Mouse (Mus musculus) MEL (cell line): ENCODE results near the gene Prdx2. TPM values are rescaled to one million over a fixed set of nuclear protein-coding genes. Genes with fewer than 3 reads are reported as not detected.
A peak's percentile ranks its signal among the peaks of the same experiment; 100 is the strongest.

Experiments used
- DNase-seq: peaks from one replicate; pipeline ENCODE4 v3.0.0; 2011; ENCODE audit warnings: low read depth, low spot score
- H3K27ac ChIP-seq: 2 replicates; pipeline ENCODE4 v1.5.1; 2012; ENCODE audit warnings: low read depth, mild to moderate bottlenecking, control low read depth, low read length, moderate library complexity; ENCODE audit not compliant: control insufficient read depth
- H3K27me3 ChIP-seq, 2 experiments: fragments of 150-350 bp in 1 of 2; sonication (generic) in 1 of 2; 2 replicates each; pipeline ENCODE4 v1.6.1; 2012; ENCODE audit warnings: low read length in 2 of 2, mild to moderate bottlenecking in 2 of 2, improper control_type of control experiment in 1 of 2, moderate library complexity in 1 of 2; ENCODE audit not compliant: insufficient read depth in 2 of 2, control insufficient read depth in 1 of 2
- H3K36me3 ChIP-seq, 2 experiments: 2 replicates each; pipeline ENCODE4 v1.6.1; 2012 to 2014; ENCODE audit warnings: low read length in 2 of 2, improper control_type of control experiment in 1 of 2, inconsistent platforms in 1 of 2, mild to moderate bottlenecking in 1 of 2; ENCODE audit not compliant: insufficient read depth in 2 of 2, control insufficient read depth in 1 of 2
- H3K4me1 ChIP-seq, 2 experiments: fragments of 150-350 bp in 1 of 2; sonication (generic) in 1 of 2; 2 replicates each; pipeline ENCODE4 v1.6.1; 2012; ENCODE audit warnings: low read length in 2 of 2, improper control_type of control experiment in 1 of 2, mild to moderate bottlenecking in 1 of 2; ENCODE audit not compliant: insufficient read depth in 2 of 2, control insufficient read depth in 1 of 2
- H3K4me3 ChIP-seq, 2 experiments: fragments of 150-350 bp in 1 of 2; sonication (generic) in 1 of 2; 2 replicates each; pipeline ENCODE4 v1.5.1; 2012; ENCODE audit warnings: low read depth in 2 of 2, low read length in 2 of 2, mild to moderate bottlenecking in 2 of 2, moderate library complexity in 2 of 2, control low read depth in 1 of 2, improper control_type of control experiment in 1 of 2; ENCODE audit not compliant: control insufficient read depth in 1 of 2, insufficient read depth in 1 of 2
- H3K79me2 ChIP-seq: 2 replicates; pipeline ENCODE4 v1.6.1; 2012; ENCODE audit warnings: mild to moderate bottlenecking, low read length, moderate library complexity; ENCODE audit not compliant: control insufficient read depth, poor library complexity, insufficient read depth
- H3K9ac ChIP-seq: 2 replicates; pipeline ENCODE4 v1.6.1; 2012; ENCODE audit warnings: low read depth, mild to moderate bottlenecking, control low read depth, low read length, moderate library complexity; ENCODE audit not compliant: control insufficient read depth, poor library complexity, severe bottlenecking
- H3K9me3 ChIP-seq: fragments of 150-350 bp; sonication (generic); replicated peaks from 2 replicates; pipeline ENCODE4 v1.6.1; 2012; ENCODE audit warnings: mild to moderate bottlenecking, low read length, improper control_type of control experiment, moderate library complexity; ENCODE audit not compliant: insufficient read depth
- CHD1 ChIP-seq: IDR thresholded peaks from 2 replicates; pipeline ENCODE4 v1.6.1; 2012; ENCODE audit warnings: low read depth, mild to moderate bottlenecking, inconsistent platforms, low read length, improper control_type of control experiment
- EP300 ChIP-seq, 2 experiments: IDR thresholded peaks; 2 replicates each; pipeline ENCODE4 v1.6.1; 2011; ENCODE audit warnings: improper control_type of control experiment in 2 of 2, low read length in 2 of 2, low read depth in 1 of 2, mild to moderate bottlenecking in 1 of 2
- ETS1 ChIP-seq: IDR thresholded peaks from 2 replicates; pipeline ENCODE4 v1.6.1; 2012; ENCODE audit warnings: low read depth, mild to moderate bottlenecking, inconsistent platforms, low read length, improper control_type of control experiment, moderate library complexity
- GABPA ChIP-seq: IDR thresholded peaks from 2 replicates; pipeline ENCODE4 v1.6.1; 2012; ENCODE audit warnings: low read depth, mild to moderate bottlenecking, inconsistent platforms, low read length, improper control_type of control experiment, moderate library complexity
- GATA1 ChIP-seq: IDR thresholded peaks from 2 replicates; pipeline ENCODE4 v1.6.1; 2011; ENCODE audit warnings: low read depth, low read length, improper control_type of control experiment
- JUND ChIP-seq: IDR thresholded peaks from 2 replicates; pipeline ENCODE4 v1.6.1; 2011; ENCODE audit warnings: low read depth, mild to moderate bottlenecking, improper control_type of control experiment, low read length
- MEF2A ChIP-seq: IDR thresholded peaks from 2 replicates; pipeline ENCODE4 v1.6.1; 2014; ENCODE audit warnings: low read depth, mild to moderate bottlenecking, inconsistent platforms, low read length, improper control_type of control experiment; ENCODE audit not compliant: poor library complexity, insufficient replicate concordance, severe bottlenecking; ENCODE audit errors: extremely low read depth
- MXI1 ChIP-seq: IDR thresholded peaks from 2 replicates; pipeline ENCODE4 v1.6.1; 2011; ENCODE audit warnings: mild to moderate bottlenecking, low read depth, low read length, improper control_type of control experiment
- MYB ChIP-seq: IDR thresholded peaks from 2 replicates; pipeline ENCODE4 v1.6.1; 2011; ENCODE audit warnings: mild to moderate bottlenecking, low read depth, low read length, improper control_type of control experiment
- POLR2A ChIP-seq, 2 experiments: IDR thresholded peaks; 2 replicates each; pipeline ENCODE4 v1.6.1; 2011 to 2012; ENCODE audit warnings: low read length in 2 of 2, mild to moderate bottlenecking in 2 of 2, control low read depth in 1 of 2, improper control_type of control experiment in 1 of 2, low read depth in 1 of 2, moderate library complexity in 1 of 2; ENCODE audit not compliant: control insufficient read depth in 1 of 2, insufficient read depth in 1 of 2, poor library complexity in 1 of 2
- POLR2AphosphoS5 ChIP-seq: IDR thresholded peaks from 2 replicates; pipeline ENCODE4 v1.6.1; 2012; ENCODE audit warnings: low read depth, borderline replicate concordance, mild to moderate bottlenecking, inconsistent platforms, low read length, moderate library complexity, mixed read lengths
- SIN3A ChIP-seq: IDR thresholded peaks from 2 replicates; pipeline ENCODE4 v1.6.1; 2012; ENCODE audit warnings: low read length, improper control_type of control experiment, inconsistent platforms
- TAL1 ChIP-seq: IDR thresholded peaks from 2 replicates; pipeline ENCODE4 v1.6.1; 2012; ENCODE audit warnings: mild to moderate bottlenecking, inconsistent platforms, low read length, moderate library complexity, mixed read lengths
- TCF12 ChIP-seq: IDR thresholded peaks from 2 replicates; pipeline ENCODE4 v1.6.1; 2014; ENCODE audit warnings: low read depth, mild to moderate bottlenecking, inconsistent platforms, low read length, improper control_type of control experiment, moderate library complexity
- ZC3H11A ChIP-seq: IDR thresholded peaks from 2 replicates; pipeline ENCODE4 v1.6.1; 2012; ENCODE audit warnings: low read depth, mild to moderate bottlenecking, inconsistent platforms, low read length, improper control_type of control experiment
- polyA plus RNA-seq, 2 experiments: library from polyadenylated mRNA; stranded (reverse) in 1 of 2; unstranded in 1 of 2; fragments of >175 nt in 1 of 2; fragments of >200 nt in 1 of 2; gene quantifications; 2 replicates each; pipeline versions ENCODE4 v1.2.1 to v1.2.4; 2012; ENCODE audit warnings: low replicate concordance in 2 of 2, low read depth in 1 of 2; ENCODE audit not compliant: insufficient read length in 2 of 2, insufficient read depth in 1 of 2, missing spikeins in 1 of 2
- total RNA-seq: library from RNA; depleted of rRNA; stranded (reverse); fragments of 300-350 nt; gene quantifications from 2 replicates; pipeline ENCODE4 v1.2.3, GENCODE M21; 2012

The Prdx2 gene
- total and polyA plus RNA-seq, 3 experiments: 643 to 773 (median 679) TPM

DNA sequence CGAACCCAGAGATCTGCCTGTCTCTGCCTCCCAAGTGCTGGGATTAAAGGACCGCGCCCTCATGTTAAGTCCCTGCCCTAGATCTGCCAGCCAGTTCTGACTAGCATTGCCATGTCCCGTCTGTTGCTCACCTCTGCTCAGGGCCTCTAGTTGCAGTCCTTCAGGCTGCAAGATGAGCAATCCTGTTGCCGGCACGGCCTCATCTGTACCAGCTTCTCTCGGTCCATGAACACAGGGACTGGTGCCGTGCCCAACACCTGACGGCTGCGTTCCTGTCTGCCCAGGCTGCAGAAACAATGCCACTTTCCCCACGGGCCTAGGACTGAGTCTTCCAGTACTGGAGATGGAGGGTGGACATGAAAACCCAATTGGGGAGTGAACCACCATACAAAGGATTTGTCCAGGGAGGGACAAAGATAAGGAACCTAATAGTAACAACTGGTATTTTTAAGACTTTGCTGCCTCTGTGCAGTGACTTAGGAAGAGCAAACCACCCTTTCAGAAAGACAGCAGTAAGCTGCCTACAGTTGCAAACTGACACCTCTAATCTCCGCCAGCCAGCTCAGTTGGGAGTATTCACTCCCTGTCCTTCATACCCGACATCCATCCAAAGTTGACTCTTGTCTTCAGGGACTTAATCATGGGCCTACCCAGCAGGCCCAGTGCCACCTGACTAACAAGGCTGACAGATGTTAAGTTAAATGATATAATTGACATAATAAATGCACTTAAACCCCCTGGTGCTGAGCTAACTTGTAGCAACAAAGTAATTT is 1.7 kb upstream of the Prdx2 start:
- Histone ChIP-seq H3K9ac (peak overlapping the region; percentile 91; the same call in 1 of the 2 replicates), H3K27me3 (no peaks in the 10 kb centered on the region), H3K36me3 (peaks cover 4 to 33% of the 10 kb centered on the region in 2 experiments; a peak in 3 of 4 replicates), H3K27ac (peak overlapping the region; percentile 84), H3K79me2 (peaks cover 22% of the 10 kb centered on the region), H3K4me3 (no peak overlapping the region; a peak in 1 of 4 replicates), H3K9me3 (no peaks in the 10 kb centered on the region), H3K4me1 (peaks cover 7 to 36% of the 10 kb centered on the region in 2 experiments)
- DNase-seq: peak; percentile 70
- peak; percentile 57; the same call in 1 of the 2 replicates for TF ChIP-seq TCF12
- TF ChIP-seq JUND: no peak
- TF ChIP-seq MEF2A: no peak
- peak; percentile 62 for TF ChIP-seq TAL1
- TF ChIP-seq MYB: peak; percentile 19; the same call in 1 of the 2 replicates
- TF ChIP-seq GATA1: 0 out of 2 replicates have a peak, but pooled peaks have one; percentile 17
- TF ChIP-seq EP300 (IDR thresholded peaks at IDR 0.05; ENCODE audit: low read depth in 1 of 2, low read length in 2 of 2): peak; percentile 24 to 41; a peak in 2 of 4 replicates

DNA sequence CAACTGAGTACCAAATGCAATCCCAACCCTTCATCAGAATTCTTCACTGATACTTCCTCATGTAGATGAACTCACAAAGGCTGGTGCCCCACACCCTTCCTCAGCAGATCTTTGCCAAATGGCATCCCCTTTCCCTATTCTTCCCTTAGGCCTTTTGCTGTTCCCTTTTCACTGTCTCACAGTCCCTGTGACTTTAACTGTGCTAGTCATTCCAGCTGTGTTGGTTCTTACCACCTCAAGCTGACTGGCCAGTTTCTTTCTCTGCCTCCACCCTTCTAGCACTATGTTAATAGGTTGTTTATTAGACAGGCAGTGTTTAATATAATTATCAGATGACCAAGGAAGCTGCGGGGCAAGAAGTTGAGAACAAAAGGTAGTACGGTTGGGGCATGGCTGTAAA is 737 bp upstream of the Prdx2 start:
- TF ChIP-seq ZC3H11A: no peak
- no peak for TF ChIP-seq JUND
- peak; percentile 26; the same call in 1 of the 2 replicates for TF ChIP-seq MXI1
- TF ChIP-seq POLR2A (IDR thresholded peaks at IDR 0.05; ENCODE audit: control insufficient read depth in 1 of 2, insufficient read depth in 1 of 2, low read depth in 1 of 2, low read length in 2 of 2, poor library complexity in 1 of 2): no peak
- TF ChIP-seq SIN3A: 0 out of 2 replicates have a peak, but pooled peaks have one; percentile 20
- Histone ChIP-seq H3K79me2 (peaks cover 22% of the 10 kb centered on the region), H3K9me3 (no peaks in the 10 kb centered on the region), H3K27ac (peak overlapping the region; percentile 84), H3K4me3 (peak overlapping the region; percentile 65 to 73), H3K27me3 (no peaks in the 10 kb centered on the region), H3K9ac (peak overlapping the region; percentile 91), H3K36me3 (peaks cover 4 to 35% of the 10 kb centered on the region in 2 experiments; a peak in 3 of 4 replicates), H3K4me1 (peaks cover 7 to 36% of the 10 kb centered on the region in 2 experiments)
- peak; percentile 74 for DNase-seq

DNA sequence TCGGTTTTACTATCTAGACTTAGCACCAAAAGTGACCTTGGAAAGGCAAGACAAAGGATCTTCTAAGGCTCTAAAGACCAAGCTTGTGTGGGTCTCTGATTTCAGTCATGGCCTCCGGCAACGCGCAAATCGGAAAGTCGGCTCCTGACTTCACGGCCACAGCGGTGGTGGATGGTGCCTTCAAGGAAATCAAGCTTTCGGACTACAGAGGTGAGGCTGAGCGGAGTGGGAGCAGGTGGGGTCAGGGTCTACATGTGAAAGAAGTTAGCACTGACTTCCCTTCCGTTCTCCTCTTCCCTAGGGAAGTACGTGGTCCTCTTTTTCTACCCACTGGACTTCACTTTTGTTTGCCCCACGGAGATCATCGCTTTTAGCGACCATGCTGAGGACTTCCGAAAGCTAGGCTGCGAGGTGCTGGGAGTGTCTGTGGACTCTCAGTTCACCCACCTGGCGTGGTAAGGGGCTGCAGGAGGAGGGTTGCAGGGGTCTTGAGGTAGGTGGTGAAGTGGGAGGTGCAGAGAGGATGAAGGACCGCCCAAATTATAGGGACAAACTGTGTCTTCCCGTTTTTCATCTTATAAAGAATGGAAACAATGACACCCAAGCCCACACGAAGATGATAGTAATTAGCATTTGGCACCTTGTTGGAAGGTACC is 876 bp downstream of the Prdx2 start:
- peaks cover 22% of the 10 kb centered on the region for H3K79me2 ChIP-seq
- H3K36me3 ChIP-seq: peaks cover 4 to 35% of the 10 kb centered on the region in 2 experiments; a peak in 3 of 4 replicates
- no peaks in the 10 kb centered on the region for H3K27me3 ChIP-seq
- peak overlapping the region; percentile 91 for H3K9ac ChIP-seq
- no peak for DNase-seq
- 0 out of 2 replicates have a peak, but pooled peaks have one; percentile 3 for TF ChIP-seq ETS1
- no peak for TF ChIP-seq GATA1
- TF ChIP-seq CHD1: 0 out of 2 replicates have a peak, but pooled peaks have one; percentile 13
- TF ChIP-seq POLR2AphosphoS5: no peak
- TF ChIP-seq GABPA: no peak
- TF ChIP-seq, all 39 proteins: peak for 2
- no peaks in the 10 kb centered on the region for H3K9me3 ChIP-seq
- H3K4me3 ChIP-seq: peak overlapping the region; percentile 65 to 73
- peaks cover 7 to 42% of the 10 kb centered on the region in 2 experiments for H3K4me1 ChIP-seq
- H3K27ac ChIP-seq: peak overlapping the region; percentile 84
